Mouse (Mus musculus) bone marrow, adult 2 months (tissue): ENCODE results near the gene Smpd3.

Experiments used
- CTCF ChIP-seq: fragments of 200-500 bp; IDR thresholded peaks from 2 replicates; pipeline ENCODE4 v1.5.1; 2011; ENCODE audit warnings: low read length, control low read depth; ENCODE audit not compliant: control insufficient read depth, insufficient read depth
- POLR2A ChIP-seq: fragments of 200-500 bp; IDR thresholded peaks from 2 replicates; pipeline ENCODE4 v1.6.1; 2011; ENCODE audit warnings: low read depth, mild to moderate bottlenecking, control low read depth, low read length, borderline replicate concordance; ENCODE audit not compliant: control insufficient read depth

DNA sequence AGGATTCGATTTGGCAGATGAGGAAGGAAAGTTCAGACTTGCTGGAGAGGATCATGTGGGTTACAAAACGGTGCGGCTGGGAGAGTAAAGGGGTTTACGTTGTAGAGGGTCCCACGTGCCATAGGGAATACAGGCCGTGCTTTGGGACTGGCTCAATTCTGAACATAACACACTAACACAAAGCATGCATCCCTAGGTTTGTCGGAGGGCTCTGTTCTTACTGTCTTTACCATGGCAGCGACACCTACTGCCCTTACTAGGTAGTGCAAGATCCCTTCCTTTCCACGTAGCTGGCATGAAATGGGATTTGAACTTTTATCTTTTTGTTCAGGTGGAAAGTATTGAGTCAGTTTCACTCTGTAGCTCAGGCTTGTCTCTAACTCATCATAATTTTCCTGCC is 111.2 kb downstream of the Smpd3 start:
- no peak for TF ChIP-seq POLR2A
- peak; percentile 54 for TF ChIP-seq CTCF
